Mouse (Mus musculus) spleen, adult 2 months (tissue): Measurements from ENCODE around the gene L3mbtl2.

ENCODE experiments used
- CTCF ChIP-seq: fragments of 200-500 bp; IDR thresholded peaks from 2 replicates; pipeline ENCODE4 v1.5.1; 2011; ENCODE audit warnings: mild to moderate bottlenecking, inconsistent platforms; ENCODE audit not compliant: insufficient read depth, insufficient read length, insufficient replicate concordance; ENCODE audit errors: extremely low read depth
- POLR2A ChIP-seq: fragments of 200-500 bp; IDR thresholded peaks from 2 replicates; pipeline ENCODE4 v1.6.1; 2011; ENCODE audit warnings: low read depth, low read length, inconsistent platforms

GRCm38 (mm10) chr15:81676637-81677036 is 12.9 kb downstream of the L3mbtl2 start:
- TF ChIP-seq CTCF (no peak), POLR2A (no peak)
